Mouse (Mus musculus): ENCODE measurements around the gene Higd1b.

GRCm38 (mm10) chr11:102845926-102846325 lies 10.3 kb downstream of the Higd1b start:
- TF ChIP-seq CTCF (IDR thresholded peaks at IDR 0.05; ENCODE audit: low read depth, low read length) (no peak), POLR2A (IDR thresholded peaks at IDR 0.05; ENCODE audit: extremely low read depth, insufficient read depth, low read length) (no peak)

Data from liver, adult 2 months (tissue).